Mouse (Mus musculus): ENCODE data around the gene Ikzf1.

The Ikzf1 gene

DNA sequence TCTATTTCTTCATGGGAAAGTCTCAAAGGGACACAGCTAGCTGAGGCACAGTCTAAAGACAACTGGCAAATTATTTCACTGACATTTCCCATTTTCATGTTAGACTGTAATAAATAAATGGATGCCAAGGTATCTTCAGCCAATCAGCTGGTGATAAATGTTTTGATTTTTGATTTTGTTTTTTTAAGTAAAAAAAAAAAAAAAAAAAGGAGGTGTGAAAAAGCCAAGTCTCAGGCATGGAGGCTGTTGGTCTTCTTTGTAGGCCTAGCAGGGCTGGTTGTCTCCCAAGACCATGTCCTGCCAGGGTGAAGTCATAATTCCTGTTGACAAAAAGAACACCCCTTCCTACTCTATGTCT is 4.9 kb downstream of the Ikzf1 start:
- in situ Hi-C loops (cut with MboI; ENCODE audit: unreplicated experiment in 2 of 2): loop anchor here (5.0 to 10.0 kb wide), 3 partner anchors 48 to 275 kb away; no protein-coding TSS in a partner anchor

DNA sequence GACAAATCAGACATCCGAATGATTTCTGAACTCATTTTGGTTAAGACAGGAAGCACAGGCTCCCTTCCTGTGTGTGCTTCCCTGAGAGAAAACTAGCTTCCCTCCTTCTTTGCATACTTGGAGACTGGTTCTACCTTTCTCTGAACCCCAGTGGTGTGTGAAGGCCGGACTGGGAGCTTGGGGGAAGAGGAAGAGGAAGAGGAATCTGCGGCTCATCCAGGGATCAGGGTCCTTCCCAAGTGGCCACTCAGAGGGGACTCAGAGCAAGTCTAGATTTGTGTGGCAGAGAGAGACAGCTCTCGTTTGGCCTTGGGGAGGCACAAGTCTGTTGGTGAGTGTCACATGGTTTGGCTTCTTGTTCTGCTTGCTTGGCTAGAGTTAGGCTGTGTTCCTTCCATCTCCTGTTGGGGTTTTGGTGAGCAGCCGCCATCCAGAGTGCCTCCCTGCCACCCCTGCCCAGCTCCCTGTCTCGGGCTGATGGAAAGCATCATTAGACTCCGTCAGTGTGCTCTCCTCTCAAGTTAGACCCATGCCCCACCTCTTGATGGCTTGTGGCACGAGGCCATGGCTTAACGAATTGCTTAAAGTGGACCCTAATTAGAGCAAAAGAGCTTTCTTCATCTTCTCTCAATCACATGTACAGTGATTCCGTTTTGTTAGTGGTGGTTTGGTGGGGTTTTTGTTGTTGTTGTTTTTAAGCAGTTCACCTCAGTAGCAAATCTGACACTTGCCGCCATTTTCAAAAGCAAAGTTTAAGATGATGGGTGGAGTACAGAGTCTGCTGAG is 5.4 kb downstream of the Ikzf1 start:
- in situ Hi-C loops (cut with MboI; ENCODE audit: unreplicated experiment in 2 of 2): no loop called here

DNA sequence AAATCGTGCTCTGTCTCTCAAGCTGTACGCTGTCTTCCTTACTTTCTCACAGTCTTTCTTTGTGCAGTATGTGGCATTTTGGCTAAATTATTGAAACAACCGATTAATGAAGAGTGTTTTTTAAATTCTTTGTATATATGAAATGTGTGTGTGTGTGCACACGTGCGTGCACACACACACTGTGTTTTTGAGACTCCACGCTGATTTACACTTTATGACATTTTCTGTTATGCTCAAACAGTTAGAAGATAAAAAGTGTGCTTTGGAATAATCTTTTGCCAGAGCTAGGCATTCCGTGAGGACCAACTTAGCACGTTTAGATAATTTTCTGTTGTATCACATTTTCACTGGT is 6.0 kb downstream of the Ikzf1 start:
- in situ Hi-C loops (cut with MboI; ENCODE audit: unreplicated experiment in 2 of 2): no loop called here

DNA sequence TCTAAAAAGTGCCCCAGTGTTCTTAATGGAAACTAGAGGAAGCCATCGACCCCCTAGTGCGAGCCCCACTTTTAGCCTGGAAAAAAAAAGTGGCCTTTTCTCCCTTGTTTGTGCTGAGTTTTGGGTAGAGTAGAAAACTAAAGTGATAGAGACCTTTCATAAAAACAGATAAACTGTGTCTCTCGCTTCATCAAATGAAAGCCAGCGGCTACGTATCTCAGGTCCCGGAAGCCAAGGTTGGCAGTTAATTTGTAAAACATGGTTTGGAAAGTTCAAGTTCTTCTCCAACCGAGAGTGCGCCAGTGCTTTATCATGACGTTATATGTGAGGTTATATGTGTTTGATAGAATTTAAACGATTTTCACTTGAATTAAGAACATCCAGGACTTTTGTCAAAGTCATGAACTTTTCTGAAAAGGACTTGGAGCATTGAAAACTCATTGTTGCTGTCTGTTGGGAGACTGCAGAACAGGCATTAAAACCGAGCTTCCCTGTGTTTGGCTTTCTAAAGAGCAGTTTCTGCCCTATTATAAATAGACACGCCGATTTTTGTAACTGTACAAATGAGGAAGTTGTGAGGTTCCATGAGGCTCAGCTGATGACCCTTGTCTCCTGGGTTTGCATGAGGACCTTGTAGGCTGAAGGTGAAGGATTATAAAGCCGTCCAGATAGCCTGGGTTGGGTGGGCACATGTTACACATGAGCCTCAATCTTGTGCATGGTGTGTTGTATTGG is 6.7 kb downstream of the Ikzf1 start:
- in situ Hi-C loops (cut with MboI; ENCODE audit: unreplicated experiment in 2 of 2): no loop called here

DNA sequence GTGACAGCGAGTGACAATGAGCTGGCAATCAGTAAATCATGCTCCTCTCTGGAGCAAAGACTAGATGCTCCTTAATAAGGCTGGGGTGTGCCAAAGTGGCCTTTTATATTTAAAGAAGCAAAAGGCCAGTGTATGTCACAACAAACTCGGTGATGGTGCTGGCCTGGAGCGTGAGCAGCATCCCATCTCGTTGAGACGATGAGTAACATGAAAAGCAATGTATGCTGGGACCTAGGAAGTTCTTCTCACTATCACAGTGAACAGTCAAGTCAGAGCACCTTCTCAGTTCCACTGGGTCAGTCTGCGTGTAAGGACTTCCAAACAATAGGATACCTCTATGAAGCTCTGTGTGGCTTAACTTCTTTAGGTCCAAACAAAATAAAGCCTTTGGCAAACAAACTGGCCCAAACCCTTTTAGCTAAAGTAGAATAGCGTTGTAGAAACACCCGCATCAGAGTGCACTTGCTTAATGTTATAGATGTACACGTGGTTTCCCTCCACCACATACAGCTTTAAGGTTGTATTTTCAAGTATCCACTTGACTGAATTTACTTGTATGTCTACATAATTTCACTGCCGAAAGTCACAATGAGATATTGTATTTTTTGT is 7.9 kb downstream of the Ikzf1 start:
- in situ Hi-C loops (cut with MboI; ENCODE audit: unreplicated experiment in 2 of 2): no loop called here

DNA sequence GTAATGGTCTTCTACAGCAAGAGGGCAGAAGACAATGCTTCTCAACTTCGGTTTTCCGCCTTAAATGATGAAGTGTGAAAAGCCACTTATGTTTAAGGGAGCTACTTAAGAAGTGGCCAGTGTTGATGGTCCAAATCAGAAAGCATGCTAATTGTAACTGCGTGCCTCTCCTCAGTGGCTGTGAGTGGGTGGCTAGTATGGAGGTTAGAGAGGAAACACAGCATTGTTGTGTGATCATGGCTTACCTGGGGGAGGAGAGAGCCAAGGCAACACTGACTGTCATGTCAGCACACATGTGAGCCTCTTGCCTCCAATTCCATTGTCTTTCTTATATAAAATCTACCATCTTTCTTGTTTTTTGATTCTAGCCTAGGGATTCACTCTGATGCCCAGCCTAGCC is 8.6 kb downstream of the Ikzf1 start:
- in situ Hi-C loops (cut with MboI; ENCODE audit: unreplicated experiment in 2 of 2): no loop called here

DNA sequence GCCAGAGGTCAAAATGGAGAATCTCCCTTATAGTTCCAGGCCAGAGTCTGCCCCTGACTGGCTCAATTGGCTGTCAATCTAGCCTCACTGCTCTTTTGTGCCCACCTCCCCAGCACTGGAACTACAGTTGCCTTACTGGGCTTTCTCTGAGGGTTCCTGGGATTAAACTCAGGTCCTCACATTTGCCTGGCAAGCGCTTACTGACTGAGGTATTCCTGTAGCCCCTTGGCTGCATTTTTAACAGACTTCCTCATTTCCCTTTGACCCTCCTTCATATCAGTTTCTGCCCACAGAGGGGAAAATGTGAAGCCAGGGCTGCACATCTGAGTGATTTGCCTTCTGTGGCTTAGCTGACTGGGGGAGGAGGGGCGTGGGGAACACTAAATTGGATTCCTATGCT is 9.3 kb downstream of the Ikzf1 start:
- in situ Hi-C loops (cut with MboI; ENCODE audit: unreplicated experiment in 2 of 2): no loop called here

DNA sequence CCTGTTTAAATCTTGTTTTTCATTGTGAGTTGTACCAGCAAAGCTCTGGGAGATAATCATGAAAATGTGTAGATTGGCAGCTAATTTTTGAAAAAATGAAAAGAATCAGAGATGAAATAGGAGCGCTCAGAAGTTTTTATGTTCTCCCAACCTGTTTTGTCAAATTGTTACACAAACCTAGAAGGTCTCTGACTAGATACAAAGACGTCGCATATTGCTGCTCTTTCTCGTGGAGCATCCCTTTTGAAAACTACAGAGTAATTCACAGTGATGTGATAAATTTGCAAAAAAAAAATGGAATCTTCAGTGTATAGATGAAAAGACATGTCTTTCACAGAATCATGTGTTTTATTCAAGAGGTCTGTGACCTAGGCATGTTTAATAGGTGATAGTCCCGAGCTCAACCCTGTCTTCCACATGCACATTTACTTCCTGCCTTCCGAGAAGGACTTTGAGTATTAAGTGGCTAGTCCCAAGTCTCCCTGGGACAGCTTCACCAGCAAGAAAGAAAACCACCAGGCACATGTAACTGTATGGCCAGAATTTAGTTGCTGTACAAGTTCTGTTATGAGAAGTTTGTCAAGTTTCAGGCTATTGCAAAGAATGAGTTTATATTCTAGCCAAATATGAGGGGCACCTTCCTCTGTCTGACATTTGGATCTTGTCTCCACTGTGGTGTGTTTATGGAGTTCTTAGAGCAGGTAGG is 9.8 kb downstream of the Ikzf1 start:
- in situ Hi-C loops (cut with MboI; ENCODE audit: unreplicated experiment in 2 of 2): loop anchor here in 1 of 2 experiments (5.0 kb wide), 1 partner anchor 38 kb away; no protein-coding TSS in a partner anchor

DNA sequence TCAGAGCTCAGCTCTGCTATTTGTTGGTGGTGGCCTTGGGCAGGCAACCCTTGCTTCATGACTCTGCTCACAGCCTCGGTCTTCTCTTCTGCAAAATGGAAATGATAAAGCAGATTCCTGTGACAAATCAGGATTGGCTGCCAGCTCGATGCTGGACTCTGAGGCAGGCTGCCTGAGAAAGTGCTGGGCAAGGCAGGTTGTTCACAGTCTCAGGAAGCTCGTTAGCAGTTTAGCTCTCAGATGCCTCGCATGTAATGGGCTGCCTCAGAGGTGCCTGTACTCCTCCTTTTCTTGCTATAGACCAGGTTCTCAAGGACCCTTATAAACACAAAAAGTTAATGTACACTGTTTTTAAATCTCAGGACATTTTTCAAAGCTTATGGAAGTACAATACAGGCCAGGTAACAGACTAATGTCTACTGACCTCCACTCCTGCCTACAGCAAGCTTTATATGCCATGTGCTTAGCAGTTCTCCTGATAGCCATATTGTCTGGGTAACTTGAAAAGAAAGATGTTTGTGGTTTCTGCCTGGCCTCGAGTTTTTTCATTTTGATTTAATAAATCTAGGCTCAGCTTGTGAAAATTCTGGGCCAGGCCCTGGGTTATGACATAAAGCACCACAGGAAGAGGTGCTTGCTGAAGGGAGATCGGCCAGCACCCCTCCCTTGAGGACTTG is 10.5 kb downstream of the Ikzf1 start:
- in situ Hi-C loops (cut with MboI; ENCODE audit: unreplicated experiment in 2 of 2): loop anchor here in 1 of 2 experiments (5.0 kb wide), 1 partner anchor 37 kb away; no protein-coding TSS in a partner anchor

DNA sequence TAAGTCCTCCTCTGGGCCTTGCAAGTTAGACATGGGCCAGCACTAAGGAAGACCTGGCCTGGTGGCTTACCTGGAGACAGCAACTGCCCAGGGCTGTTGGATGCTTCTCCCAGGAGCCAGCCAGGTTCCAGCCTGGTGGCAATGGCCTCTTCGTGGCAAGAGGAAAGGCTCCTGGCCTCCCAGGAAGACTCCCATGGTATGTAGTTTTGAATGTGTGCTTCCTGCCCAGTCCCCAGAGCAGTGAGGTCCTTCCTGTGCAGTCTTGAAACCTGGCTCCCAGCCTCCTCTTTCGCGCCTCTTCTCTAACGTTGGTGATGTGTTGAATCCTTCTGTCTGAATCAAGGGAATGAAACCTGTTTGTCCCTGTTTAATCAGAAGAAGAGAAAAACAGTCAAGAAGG is 11.1 kb downstream of the Ikzf1 start:
- in situ Hi-C loops (cut with MboI; ENCODE audit: unreplicated experiment in 2 of 2): loop anchor here in 1 of 2 experiments (5.0 kb wide), 1 partner anchor 36 kb away; no protein-coding TSS in a partner anchor

DNA sequence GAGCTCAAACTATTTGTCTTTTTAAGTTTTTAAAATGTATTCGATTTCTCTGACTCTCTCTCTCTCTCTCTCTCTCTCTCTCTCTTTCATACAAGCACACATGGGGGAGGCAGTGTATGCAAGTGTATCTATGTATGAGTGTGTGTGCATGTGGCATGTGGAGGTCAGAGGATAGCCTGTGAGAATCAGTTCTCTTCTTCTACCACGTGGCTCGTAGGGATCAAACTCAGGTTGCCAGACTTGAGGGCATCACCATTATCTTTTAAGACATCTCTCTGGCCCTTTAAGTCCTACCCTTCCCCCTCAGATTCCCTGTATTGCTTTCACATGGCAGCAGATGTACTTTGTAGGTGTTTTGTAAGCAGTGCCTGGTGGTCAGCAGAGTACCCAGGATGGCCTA is 12.0 kb downstream of the Ikzf1 start:
- in situ Hi-C loops (cut with MboI; ENCODE audit: unreplicated experiment in 2 of 2): loop anchor here in 1 of 2 experiments (5.0 kb wide), 1 partner anchor 35 kb away; no protein-coding TSS in a partner anchor

DNA sequence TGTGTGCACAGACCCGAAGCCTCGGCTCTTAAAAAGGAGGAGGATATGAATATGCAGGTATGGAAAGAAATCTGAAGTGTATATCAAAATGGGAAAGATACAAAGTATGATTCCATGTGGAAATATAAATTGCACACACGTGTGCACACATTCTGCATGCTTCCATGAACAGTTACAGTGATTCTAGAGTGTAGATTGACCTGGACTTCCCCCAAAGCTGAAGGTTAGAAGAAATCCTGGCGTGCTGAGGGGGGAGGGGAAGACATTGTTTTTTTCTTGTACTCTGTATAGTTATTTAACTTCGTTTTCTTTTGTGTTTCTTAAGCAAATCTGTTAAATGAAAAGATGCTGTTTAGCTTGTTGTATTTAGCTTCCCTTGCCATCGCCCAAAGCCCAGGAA is 16.6 kb downstream of the Ikzf1 start:
- in situ Hi-C loops (cut with MboI; ENCODE audit: unreplicated experiment in 2 of 2): no loop called here

DNA sequence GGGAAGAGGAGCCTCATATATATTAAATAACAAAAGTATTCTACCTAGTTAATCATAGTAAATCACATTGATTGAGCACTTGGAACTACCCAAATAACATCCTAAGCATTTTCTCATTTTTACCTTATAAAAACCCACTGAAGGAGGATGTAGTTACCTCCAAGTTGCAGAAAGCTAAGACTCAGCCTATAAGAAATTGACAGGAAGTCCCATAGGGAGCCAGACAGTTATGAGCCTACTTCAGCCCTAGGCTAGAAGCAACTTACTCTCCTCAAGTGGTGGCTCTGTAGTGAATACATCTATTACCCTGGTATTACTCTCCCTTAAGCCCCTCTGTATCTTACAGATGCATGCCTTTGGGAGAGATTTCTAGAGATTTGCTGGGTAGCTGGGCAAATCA is 19.0 kb downstream of the Ikzf1 start:
- in situ Hi-C loops (cut with MboI; ENCODE audit: unreplicated experiment in 2 of 2): no loop called here

DNA sequence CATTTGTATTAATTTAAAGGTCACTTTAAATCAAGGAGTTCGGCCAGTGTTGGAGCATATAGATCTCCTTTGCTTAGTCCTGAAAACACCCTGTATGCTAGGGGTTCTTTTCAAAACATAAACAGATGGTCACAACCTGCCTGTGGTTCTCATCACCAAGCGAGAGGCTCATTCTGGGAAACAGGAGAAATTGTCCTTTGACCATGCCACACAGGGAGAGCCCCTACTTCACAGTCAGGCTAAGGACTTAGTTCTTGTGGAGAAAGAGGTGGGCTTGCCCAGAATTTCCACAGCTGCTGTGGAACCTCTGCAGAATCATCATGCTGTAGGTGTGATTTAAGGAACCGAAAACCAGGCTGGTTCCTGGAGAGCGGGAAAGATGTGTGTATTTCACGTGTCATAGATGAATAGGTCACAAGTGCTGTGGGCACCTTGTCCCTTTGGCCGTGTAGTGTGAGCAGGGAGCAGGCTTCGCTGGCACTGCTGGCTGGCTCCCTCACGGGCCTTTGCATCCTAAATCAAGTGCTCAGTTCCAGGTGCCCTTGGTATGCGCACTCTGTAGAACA is 23.4 kb downstream of the Ikzf1 start:
- in situ Hi-C loops (cut with MboI; ENCODE audit: unreplicated experiment in 2 of 2): no loop called here

DNA sequence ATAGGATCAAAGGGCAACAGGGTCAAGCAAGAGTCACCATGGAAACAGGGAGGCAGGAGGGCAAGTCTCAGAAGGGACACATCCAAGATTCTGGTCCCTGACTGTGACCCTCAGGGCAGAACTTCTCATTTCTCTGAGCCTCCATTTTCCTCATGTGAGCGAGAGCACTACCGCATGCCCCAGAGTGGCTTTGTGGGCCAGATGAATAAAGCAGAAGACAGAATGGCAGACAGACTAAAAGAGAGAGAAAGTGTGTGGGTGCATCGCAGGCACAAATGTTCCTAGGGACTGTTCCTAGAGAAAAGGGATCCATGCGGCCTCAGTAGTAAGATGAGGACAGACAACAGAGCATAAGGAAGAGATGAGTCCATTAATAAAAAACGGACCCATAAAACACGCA is 24.5 kb downstream of the Ikzf1 start:
- in situ Hi-C loops (cut with MboI; ENCODE audit: unreplicated experiment in 2 of 2): no loop called here

DNA sequence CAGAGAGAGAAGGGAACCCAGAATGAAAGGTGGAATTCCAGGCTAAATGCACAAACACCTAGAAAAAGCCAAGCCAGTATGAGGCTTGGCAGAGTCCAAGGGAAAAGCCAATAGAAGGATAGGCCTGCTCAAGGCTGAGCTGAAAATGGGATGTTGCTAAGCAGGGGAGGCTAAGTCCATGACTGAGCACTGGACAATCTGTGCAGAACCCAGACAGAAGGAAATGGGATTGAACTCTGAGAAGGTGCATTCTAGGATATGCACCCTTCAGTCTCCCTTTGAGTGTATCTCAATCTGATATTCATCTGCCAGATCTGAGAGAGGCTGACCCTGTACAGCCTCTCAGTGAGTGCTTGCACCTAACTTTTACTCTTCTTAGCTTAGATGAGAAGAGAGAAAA is 25.9 kb downstream of the Ikzf1 start:
- in situ Hi-C loops (cut with MboI; ENCODE audit: unreplicated experiment in 2 of 2): no loop called here

DNA sequence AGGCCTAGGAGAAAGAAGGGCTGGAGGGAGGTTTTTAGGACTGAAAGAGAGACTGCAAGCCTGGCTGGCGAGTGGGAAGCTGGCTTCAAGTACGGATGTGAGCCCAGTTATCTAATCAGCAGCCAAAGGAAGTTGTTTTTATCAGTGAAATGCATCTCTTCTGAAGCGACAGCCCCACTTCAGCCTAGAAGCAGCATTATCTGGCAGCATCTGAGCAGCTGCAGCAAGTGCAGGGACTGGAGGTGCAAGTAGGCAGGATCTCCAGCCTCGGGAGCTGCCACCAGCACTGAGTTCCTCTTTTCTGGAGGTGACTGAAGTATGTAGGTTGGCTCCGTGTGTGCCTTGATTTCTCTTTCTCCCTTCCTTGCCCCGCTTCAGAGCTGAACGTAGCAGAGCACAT is 26.9 kb downstream of the Ikzf1 start:
- in situ Hi-C loops (cut with MboI; ENCODE audit: unreplicated experiment in 2 of 2): no loop called here

DNA sequence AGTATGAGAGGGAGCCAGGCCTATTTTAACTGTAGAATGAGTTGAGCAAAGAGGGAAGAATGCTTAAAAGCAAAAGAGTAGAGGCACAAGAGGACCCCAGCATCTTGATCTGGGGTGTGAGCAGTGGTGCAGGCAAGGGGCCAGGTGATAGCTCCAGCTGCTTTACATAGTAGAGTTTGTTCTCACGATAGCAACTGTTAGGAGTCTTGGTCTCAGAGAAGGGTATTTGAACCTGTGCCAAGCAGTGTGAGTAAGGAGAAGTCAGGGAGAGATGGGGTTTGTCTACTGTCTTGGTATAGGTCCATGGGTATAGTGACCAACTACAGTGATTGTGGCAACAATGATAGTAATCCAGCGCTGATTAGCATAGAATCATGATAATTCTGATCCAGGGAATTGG is 29.9 kb downstream of the Ikzf1 start:
- in situ Hi-C loops (cut with MboI; ENCODE audit: unreplicated experiment in 2 of 2): no loop called here

DNA sequence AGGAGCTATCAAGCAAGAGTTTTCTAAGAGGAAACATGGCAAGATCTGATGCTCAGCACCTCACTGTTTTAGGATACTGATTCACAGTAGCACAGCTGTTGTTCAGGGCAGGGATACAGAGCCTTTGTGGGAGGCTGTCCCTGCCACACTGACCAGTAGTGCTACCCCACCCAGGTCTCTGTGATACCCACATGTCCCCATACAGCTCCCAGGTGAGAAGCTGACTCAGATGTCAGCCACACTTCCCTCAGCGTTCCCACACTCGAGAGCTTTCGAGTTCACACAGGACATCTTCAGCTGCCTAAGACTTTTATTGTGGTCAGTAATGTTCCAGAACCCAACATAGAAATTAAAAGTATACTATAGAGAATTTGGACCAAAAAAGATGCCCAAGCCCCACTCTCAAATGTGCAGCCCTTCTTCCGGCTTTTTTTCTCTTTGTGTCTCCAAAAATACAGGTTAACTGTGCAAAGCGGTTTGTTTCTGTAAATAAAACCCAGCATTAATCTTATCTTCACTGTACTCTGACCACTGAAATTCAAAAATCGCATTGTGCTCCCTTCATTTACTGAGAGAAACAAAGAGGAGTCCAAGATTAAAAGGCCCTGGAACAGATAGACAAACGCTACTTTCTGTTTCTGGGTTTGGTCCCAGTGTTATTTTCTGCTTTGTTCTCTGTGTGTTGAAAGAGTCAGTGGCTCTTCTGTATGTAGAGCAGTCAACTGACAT is 31.3 kb downstream of the Ikzf1 start:
- in situ Hi-C loops (cut with MboI; ENCODE audit: unreplicated experiment in 2 of 2): no loop called here

DNA sequence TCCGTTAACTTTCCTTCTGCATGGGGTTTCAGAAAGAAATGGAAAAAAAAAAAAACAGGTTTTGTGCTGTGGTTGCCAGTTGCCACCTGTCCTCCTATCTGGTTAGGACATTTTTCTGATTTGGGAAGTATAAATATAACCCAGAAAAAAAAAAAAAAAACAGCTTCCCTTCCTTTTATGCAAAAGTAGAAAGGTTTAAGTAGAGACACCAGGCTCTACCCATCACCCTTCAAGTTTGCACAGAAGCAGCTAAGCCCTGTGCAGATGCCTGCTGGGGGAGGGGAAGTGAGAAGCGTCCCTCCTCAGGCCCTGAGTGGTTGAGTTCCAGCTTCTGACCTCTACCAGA is 31.9 kb downstream of the Ikzf1 start:
- in situ Hi-C loops (cut with MboI; ENCODE audit: unreplicated experiment in 2 of 2): no loop called here
